Mouse (Mus musculus) left cerebral cortex, adult 11 months (tissue): ENCODE data around the gene Tmem114.

Experiments used
- DNase-seq: peaks from one replicate; pipeline ENCODE4 v3.0.0; 2022; ENCODE audit warnings: low spot score

Tmem114 gene

GRCm38 (mm10) chr16:8424971-8425330, at the start of gene Tmem114:
Gene Tmem114 (minus strand): TSS chr16:8425136.
- no peak for DNase-seq

GRCm38 (mm10) chr16:8470603-8471481, 45.9 kb upstream of the Tmem114 start, which contains the start of gene Mettl22:
Gene Mettl22 (plus strand): TSS chr16:8470788.
- DNase-seq = peak; percentile 83

- DNase-seq = no peak
Observed at GRCm38 (mm10) chr16:8470132-8470531, 45.2 kb upstream of the Tmem114 start.

- peak; percentile 17 for DNase-seq
Observed at GRCm38 (mm10) chr16:8459098-8459497, 34.2 kb upstream of the Tmem114 start.

GRCm38 (mm10) chr16:8458391-8458790, 33.5 kb upstream of the Tmem114 start:
- DNase-seq = no peak

- DNase-seq = no peak
Observed at GRCm38 (mm10) chr16:8455221-8455620, 30.3 kb upstream of the Tmem114 start.

GRCm38 (mm10) chr16:8453301-8453700, 28.4 kb upstream of the Tmem114 start:
- no peak for DNase-seq

GRCm38 (mm10) chr16:8446256-8446655, 21.3 kb upstream of the Tmem114 start:
- no peak for DNase-seq

GRCm38 (mm10) chr16:8444911-8445310, 20.0 kb upstream of the Tmem114 start:
- DNase-seq = no peak

GRCm38 (mm10) chr16:8432616-8433015, 7.7 kb upstream of the Tmem114 start:
- no peak for DNase-seq

- no peak for DNase-seq
Observed at GRCm38 (mm10) chr16:8429531-8429930, 4.6 kb upstream of the Tmem114 start.

GRCm38 (mm10) chr16:8425736-8426135, 800 bp upstream of the Tmem114 start:
- no peak for DNase-seq

GRCm38 (mm10) chr16:8424161-8424970, 570 bp downstream of the Tmem114 start:
- peak; percentile 22 for DNase-seq

GRCm38 (mm10) chr16:8423626-8424114, 1.3 kb downstream of the Tmem114 start:
- DNase-seq = no peak

- no peak for DNase-seq
Observed at GRCm38 (mm10) chr16:8420842-8421241, 4.1 kb downstream of the Tmem114 start.

GRCm38 (mm10) chr16:8420381-8420780, 4.6 kb downstream of the Tmem114 start:
- no peak for DNase-seq

GRCm38 (mm10) chr16:8419666-8420065, 5.3 kb downstream of the Tmem114 start:
- no peak for DNase-seq

GRCm38 (mm10) chr16:8418126-8418525, 6.8 kb downstream of the Tmem114 start:
- no peak for DNase-seq

- DNase-seq = no peak
Observed at GRCm38 (mm10) chr16:8417011-8417720, 7.8 kb downstream of the Tmem114 start.

GRCm38 (mm10) chr16:8415996-8416395, 8.9 kb downstream of the Tmem114 start:
- no peak for DNase-seq

GRCm38 (mm10) chr16:8413441-8413840, 11.5 kb downstream of the Tmem114 start:
- no peak for DNase-seq

- DNase-seq = peak; percentile 43
Observed at GRCm38 (mm10) chr16:8412213-8412612, 12.7 kb downstream of the Tmem114 start.
